Mouse (Mus musculus) ES-Bruce4 (cell line): ENCODE measurements around the gene Dis3l2. TPM values are rescaled to one million over a fixed set of nuclear protein-coding genes. Genes with fewer than 3 reads are reported as not detected.

ENCODE experiments used
- H3K27ac ChIP-seq: 2 replicates; pipeline ENCODE4 v1.5.1; 2012; ENCODE audit warnings: low read length, inconsistent platforms; ENCODE audit not compliant: insufficient read depth
- H3K27me3 ChIP-seq: 2 replicates; pipeline ENCODE4 v1.6.1; 2012; ENCODE audit warnings: mild to moderate bottlenecking, low read length, inconsistent platforms; ENCODE audit not compliant: control insufficient read depth, poor library complexity, insufficient read depth, severe bottlenecking
- H3K36me3 ChIP-seq: 2 replicates; pipeline ENCODE4 v1.6.1; 2012; ENCODE audit warnings: inconsistent platforms, mild to moderate bottlenecking, low read length, moderate library complexity; ENCODE audit not compliant: control insufficient read depth, poor library complexity, insufficient read depth, severe bottlenecking
- H3K4me1 ChIP-seq: one replicate; pipeline ENCODE4 v1.8.1; 2011; ENCODE audit warnings: low read length; ENCODE audit not compliant: control insufficient read depth, insufficient read depth
- H3K4me3 ChIP-seq: 2 replicates; pipeline ENCODE4 v1.5.1; 2011; ENCODE audit warnings: low read depth, mild to moderate bottlenecking, low read length
- H3K9ac ChIP-seq: 2 replicates; pipeline ENCODE4 v1.6.1; 2012; ENCODE audit warnings: low read depth, mild to moderate bottlenecking, inconsistent platforms; ENCODE audit not compliant: poor library complexity, severe bottlenecking
- H3K9me3 ChIP-seq: replicated peaks from 2 replicates; pipeline ENCODE4 v1.6.1; 2012; ENCODE audit warnings: mild to moderate bottlenecking, low read length, inconsistent platforms; ENCODE audit not compliant: control insufficient read depth, poor library complexity, insufficient read depth, severe bottlenecking
- CTCF ChIP-seq: IDR thresholded peaks from one replicate; pipeline ENCODE4 v1.8.1; 2011; ENCODE audit warnings: low read depth, low read length
- EP300 ChIP-seq: IDR thresholded peaks from 2 replicates; pipeline ENCODE4 v1.6.1; 2011; ENCODE audit warnings: low read depth, low read length; ENCODE audit not compliant: insufficient read depth
- POLR2A ChIP-seq: IDR thresholded peaks from one replicate; pipeline ENCODE4 v1.8.1; 2011; ENCODE audit warnings: low read length; ENCODE audit not compliant: insufficient read depth
- polyA plus RNA-seq: library from polyadenylated mRNA; stranded (reverse); fragments of >200 nt; gene quantifications from 2 replicates; pipeline ENCODE4 v1.2.4, GENCODE M21; 2011; ENCODE audit warnings: low read depth; ENCODE audit not compliant: missing spikeins, insufficient read depth, insufficient read length

Gene Dis3l2
- polyA plus RNA-seq, 1 experiment = 19.6 TPM

- H3K9me3 ChIP-seq = no peaks in the 10 kb centered on the region
- TF ChIP-seq CTCF = no peak
- no peak for TF ChIP-seq POLR2A
- TF ChIP-seq EP300 = no peak
- H3K4me3 ChIP-seq = no peak overlapping the region
- no peak overlapping the region for H3K27ac ChIP-seq
- H3K4me1 ChIP-seq = no peaks in the 10 kb centered on the region
- H3K9ac ChIP-seq = no peak overlapping the region
- no peaks in the 10 kb centered on the region for H3K27me3 ChIP-seq
- H3K36me3 ChIP-seq = no peaks in the 10 kb centered on the region
Observed at GRCm38 (mm10) chr1:86969173-86969725, 265.6 kb downstream of the Dis3l2 start.

- no peaks in the 10 kb centered on the region for H3K4me1 ChIP-seq
- H3K9me3 ChIP-seq = no peaks in the 10 kb centered on the region
- no peak for TF ChIP-seq EP300
- TF ChIP-seq POLR2A = no peak
- TF ChIP-seq CTCF = no peak
- no peak overlapping the region for H3K27ac ChIP-seq
- H3K4me3 ChIP-seq = no peak overlapping the region
- H3K27me3 ChIP-seq = no peaks in the 10 kb centered on the region
- H3K36me3 ChIP-seq = no peaks in the 10 kb centered on the region
- no peak overlapping the region for H3K9ac ChIP-seq
Observed at GRCm38 (mm10) chr1:86972693-86973092, 269.1 kb downstream of the Dis3l2 start.

- Histone ChIP-seq H3K4me1 (no peaks in the 10 kb centered on the region), H3K36me3 (no peaks in the 10 kb centered on the region), H3K9me3 (no peaks in the 10 kb centered on the region), H3K4me3 (no peak overlapping the region), H3K27me3 (no peaks in the 10 kb centered on the region), H3K9ac (no peak overlapping the region), H3K27ac (no peak overlapping the region)
- no peak for TF ChIP-seq CTCF
- TF ChIP-seq POLR2A = no peak
- no peak for TF ChIP-seq EP300
Observed at GRCm38 (mm10) chr1:86977018-86977417, 273.4 kb downstream of the Dis3l2 start.

- no peak overlapping the region for H3K9ac ChIP-seq
- H3K4me1 ChIP-seq = no peaks in the 10 kb centered on the region
- H3K9me3 ChIP-seq = no peaks in the 10 kb centered on the region
- H3K4me3 ChIP-seq = no peak overlapping the region
- H3K36me3 ChIP-seq = no peaks in the 10 kb centered on the region
- TF ChIP-seq POLR2A = no peak
- no peak for TF ChIP-seq CTCF
- no peaks in the 10 kb centered on the region for H3K27me3 ChIP-seq
- no peak overlapping the region for H3K27ac ChIP-seq
Observed at GRCm38 (mm10) chr1:86986372-86986771, 282.8 kb downstream of the Dis3l2 start.

- Histone ChIP-seq H3K27ac (no peak overlapping the region), H3K4me3 (no peak overlapping the region)
- TF ChIP-seq POLR2A (no peak), CTCF (no peak), EP300 (no peak)
Observed at GRCm38 (mm10) chr1:86992849-86993248, 289.2 kb downstream of the Dis3l2 start.

GRCm38 (mm10) chr1:86994023-86994422 lies 290.4 kb downstream of the Dis3l2 start:
- no peak for TF ChIP-seq POLR2A
- no peak for TF ChIP-seq CTCF
- no peak for TF ChIP-seq EP300
- Histone ChIP-seq H3K9ac (no peak overlapping the region), H3K27ac (no peak overlapping the region), H3K36me3 (no peaks in the 10 kb centered on the region), H3K4me1 (no peaks in the 10 kb centered on the region), H3K4me3 (no peak overlapping the region), H3K27me3 (no peaks in the 10 kb centered on the region), H3K9me3 (no peaks in the 10 kb centered on the region)

More at GRCm38 (mm10) chr1:86992849-86993248, 289.2 kb downstream of the Dis3l2 start:
- no peak overlapping the region for H3K9ac ChIP-seq
- H3K27me3 ChIP-seq = no peaks in the 10 kb centered on the region
- H3K9me3 ChIP-seq = no peaks in the 10 kb centered on the region
- H3K36me3 ChIP-seq = no peaks in the 10 kb centered on the region
- no peaks in the 10 kb centered on the region for H3K4me1 ChIP-seq

- no peaks in the 10 kb centered on the region for H3K27me3 ChIP-seq
- no peak overlapping the region for H3K4me3 ChIP-seq
- H3K27ac ChIP-seq = no peak overlapping the region
- no peaks in the 10 kb centered on the region for H3K4me1 ChIP-seq
- no peak overlapping the region for H3K9ac ChIP-seq
- H3K36me3 ChIP-seq = no peaks in the 10 kb centered on the region
- no peaks in the 10 kb centered on the region for H3K9me3 ChIP-seq
- no peak for TF ChIP-seq POLR2A
- TF ChIP-seq EP300 = no peak
- no peak for TF ChIP-seq CTCF
Observed at GRCm38 (mm10) chr1:86998051-86998450, 294.4 kb downstream of the Dis3l2 start.
